Mouse (Mus musculus) ovary, postnatal 10 days (tissue): Measurements from ENCODE around the gene Samd11.

Experiments
- DNase-seq: peaks from one replicate; pipeline ENCODE4 v3.0.0; 2022; ENCODE audit warnings: low spot score

Samd11 gene

DNA sequence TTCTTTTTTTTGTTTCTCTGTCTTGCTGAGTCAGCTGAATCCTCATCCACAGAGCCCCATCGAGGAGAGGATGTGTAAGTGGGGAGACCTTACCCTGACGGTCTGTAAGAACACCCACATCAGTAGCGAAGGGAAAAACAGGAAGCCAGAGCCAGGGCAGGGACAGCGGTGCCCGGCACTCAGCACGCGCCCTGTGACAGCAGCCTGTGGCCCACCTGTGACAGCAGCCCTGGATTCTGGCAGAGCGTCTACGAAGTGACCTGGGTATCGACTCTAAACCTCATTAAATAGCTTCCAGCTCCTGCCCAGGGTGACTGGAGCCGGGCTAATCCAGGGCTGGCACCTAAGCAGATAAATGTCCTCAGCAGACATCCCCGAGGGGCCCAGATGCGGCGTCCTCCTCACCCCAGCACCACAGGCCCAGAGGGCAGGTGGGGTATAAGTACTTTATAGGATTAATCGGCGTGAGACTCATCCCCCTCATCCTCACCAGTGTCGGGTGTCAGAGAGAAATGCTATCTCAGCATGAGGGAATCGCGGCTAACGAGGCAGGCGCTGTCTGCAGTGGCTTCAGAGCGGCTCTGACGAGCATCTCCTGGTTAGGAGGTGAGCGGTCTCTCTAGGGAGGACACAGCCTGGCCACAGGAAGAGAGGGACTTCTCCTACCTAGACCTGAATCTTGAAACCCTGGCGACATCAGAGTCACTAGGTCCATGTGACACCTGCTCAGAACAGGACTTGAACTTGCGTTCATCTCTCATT, at the start of gene Samd11:
Samd11 (minus strand) TSS at position 580 of the 762 bp plus-strand sequence.
- no peak for DNase-seq

DNA sequence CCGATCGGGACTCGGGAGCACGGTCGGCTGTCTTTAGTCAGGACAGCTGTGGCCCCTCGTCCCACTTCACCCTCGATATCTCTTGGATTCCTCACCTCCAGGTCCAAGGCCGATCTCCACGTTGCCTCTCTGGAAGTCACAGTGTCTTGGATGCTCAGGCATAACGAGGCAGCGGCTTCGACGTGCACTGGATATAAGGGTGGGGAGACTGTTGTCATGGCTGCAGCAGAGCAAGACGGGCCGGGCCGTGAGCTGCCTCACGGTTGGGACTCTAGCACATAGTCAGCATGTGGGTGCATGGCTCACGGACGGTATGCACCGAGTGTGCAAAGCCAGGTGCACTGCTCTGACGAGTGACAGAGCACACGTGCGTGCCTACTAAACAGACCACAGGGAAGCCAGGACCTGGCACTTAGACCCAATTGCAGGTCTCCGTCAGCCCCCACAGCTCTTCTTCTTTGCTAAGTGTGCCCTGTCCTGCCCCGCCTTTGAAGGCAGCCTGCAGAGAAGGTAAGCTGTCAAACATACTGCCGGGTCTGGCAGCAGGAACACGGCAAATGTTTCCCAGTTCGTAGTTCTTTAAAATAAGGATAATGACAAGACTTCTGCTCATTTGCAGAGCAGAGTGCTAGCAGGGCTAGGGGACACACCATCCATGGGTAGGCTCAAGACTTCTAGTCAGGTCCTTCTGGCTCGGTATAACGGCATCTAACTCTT, 938 bp downstream of the Samd11 start:
- no peak for DNase-seq

DNA sequence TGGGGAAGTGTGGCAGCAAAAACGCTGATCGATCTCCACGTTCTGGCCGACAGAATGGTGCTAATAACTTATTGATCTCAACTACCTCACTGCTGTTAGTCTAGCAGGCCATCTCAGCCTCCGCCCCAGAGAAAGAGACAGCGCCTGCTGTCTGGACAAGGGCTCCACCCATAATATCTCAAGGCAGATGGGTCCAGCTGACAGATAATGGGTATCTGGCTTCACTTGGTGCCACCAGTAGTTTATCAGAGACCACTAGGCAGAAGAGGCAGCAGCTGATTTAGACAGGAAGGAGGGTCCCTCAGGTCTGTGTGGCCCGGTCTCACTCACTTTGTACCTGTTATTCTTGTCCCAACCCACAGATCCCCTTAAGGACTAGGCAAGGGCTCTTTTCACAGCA, 2.4 kb downstream of the Samd11 start:
- DNase-seq, result no peak

DNA sequence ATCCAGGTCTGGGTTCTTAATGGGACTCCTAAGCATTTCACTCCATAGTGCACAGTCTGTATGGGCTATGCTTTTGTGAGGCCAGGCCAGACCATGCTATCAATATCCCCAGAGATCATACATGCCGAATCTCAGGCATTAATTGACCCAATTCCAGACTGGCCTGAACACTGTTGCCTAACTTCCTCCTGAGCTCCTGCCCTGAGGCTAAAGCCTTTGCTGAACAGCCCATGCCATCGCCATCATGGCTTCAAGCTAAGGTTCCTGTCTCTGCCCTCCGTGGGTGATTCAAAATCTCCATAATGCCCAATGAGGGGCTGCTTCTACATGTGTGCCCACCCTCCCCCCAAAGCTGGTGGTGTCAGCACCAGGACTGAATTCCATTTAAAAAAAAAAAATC, 2.8 kb downstream of the Samd11 start:
- no peak for DNase-seq

DNA sequence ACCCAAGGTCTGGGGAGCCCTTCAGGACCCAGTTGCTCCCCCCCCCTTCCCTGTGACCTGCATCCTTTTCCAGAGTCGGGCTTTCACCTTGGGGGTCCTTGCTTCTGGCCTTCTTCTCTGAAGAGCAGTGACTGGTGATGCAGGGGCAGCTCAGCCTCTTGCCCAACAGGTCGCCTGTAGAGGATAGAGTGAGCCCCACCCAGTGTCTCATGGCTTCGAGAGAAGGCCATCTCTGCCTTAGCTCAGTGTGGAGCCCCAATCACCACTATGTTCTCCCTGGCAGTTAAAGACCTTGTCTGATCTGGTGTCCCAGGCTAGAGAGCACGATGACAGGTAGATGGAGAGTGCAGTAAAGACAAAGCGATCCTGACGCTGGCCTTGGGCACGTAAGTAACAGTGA, 3.3 kb downstream of the Samd11 start:
- DNase-seq, result no peak

DNA sequence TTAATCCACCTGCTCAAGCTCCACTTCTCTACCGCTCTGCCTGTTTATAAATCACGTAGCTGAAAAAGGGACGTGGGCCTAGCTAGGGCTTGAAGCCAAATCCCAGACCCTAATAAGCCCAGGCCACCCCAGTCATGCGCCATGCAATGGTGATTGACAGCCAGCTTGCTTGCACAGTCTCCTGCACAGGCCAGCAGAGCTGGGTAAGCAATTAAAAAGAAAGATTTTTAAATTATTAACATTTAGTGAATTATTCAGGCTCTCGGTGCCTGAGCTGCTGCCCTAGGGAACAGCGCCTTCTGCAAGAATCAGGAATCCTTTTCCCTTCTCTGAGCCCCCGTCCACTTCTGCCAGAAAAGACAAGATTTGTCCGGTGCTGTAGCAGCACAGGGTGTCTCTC, 4.4 kb downstream of the Samd11 start:
- no peak for DNase-seq

DNA sequence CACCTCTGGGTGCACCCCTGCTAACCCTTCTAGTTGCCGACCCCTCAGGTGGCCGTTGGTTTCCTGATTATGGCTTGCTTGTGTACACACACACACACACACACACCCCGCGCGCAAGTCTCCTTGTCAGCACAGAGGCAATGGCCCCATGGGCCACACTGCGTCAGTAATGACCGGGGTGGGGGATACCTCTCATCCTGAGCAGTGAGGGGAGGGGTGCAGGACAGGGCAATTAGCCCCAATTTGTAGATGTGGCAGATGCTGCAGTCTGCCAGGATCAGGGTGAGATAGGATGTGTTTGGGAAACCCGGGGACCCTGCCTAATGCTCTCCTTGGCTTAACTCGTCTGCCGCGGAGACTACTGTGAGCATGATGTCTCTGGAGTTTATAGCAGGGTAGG, 5.9 kb downstream of the Samd11 start:
- DNase-seq, result no peak

DNA sequence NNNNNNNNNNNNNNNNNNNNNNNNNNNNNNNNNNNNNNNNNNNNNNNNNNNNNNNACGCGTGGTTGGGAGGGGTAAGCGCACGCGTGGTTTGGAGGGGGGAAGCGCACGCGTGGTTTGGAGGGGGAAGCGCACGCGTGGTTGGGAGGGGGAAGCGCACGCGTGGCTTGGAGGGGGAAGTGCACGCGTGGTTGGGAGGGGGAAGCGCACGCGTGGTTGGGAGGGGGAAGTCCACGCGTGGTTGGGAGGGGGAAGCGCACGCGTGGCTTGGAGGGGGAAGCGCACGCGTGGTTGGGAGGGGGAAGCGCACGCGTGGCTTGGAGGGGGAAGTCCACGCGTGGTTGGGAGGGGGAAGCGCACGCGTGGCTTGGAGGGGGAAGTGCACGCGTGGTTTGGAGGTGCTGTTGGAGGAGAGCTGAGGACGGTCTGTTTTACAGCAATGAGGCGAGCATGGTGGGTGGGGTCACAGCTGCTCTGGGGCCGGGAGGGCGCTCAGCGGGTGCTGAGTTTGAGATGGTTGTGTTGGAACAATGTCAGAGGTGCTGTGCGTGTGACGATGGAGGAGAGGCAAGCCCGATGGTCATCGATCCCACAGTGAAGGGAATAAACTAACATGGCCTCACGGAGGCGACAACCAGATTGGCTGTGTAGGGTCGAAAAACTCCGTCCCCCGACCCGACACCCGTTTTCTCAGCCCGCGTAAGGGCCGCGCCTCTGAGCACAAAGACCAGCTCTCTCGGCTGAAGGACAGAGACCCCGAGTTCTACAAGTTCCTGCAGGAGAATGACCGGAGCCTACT, 18.6 kb downstream of the Samd11 start:
- no peak for DNase-seq

DNA sequence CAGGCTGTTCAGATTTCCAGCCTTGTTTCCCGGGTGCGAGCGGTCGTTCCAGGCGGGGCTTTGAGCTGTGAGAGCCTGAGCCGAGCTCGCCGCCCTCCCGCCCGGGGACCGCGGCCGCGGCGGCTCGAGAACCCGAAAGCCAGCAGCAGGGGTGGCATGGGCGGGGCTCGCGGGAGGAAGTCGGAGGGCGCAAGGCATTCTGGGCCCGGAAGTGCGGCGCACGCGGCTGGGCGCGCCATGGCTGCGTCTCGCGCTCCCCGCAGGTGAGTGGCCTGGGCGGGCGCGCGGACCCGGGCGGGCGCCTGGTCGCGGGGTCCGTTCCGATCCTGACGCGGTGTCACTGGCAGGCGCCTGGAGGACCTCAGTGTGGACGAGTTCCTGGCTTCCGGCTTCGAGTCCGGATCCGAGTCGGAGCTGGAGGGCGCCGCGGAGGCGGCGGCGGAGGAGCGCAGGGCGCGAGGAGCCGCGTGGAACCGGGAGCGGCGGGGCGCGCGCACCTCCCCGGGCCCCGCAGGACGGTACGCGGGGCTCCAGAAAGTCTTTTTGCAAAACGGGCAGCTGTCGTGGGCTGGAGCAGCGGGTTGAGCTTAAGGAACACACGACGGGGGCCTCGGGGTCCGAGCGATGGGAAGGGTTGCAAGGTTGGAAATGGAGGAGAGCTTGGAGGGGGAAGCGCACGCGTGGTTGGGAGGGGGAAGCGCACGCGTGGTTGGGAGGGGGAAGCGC, 19.5 kb downstream of the Samd11 start, which contains the start of gene Noc2l:
Noc2l (plus strand) TSS at position 203 of the 726 bp plus-strand sequence.
- peak; percentile 66 for DNase-seq

DNA sequence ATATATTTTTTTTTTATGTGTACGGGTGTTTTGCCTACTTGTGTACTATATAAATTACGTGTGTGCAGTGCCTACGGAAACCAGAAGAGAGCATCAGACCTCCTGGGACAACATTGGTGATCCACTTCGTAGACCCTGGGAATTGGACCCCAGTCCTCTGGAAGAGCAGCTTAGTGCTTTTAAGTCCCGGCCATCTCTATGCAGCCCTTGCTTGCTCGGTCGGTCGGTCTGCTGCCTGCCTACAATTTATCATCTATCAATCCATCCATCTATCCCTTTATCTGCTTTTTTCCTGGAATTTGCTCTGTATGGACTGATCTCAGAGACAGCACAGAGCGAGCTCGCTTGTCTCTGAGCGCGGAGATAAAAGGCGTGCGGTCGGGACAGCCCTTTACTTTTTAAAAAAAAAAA, 20.1 kb downstream of the Samd11 start:
- no peak for DNase-seq

DNA sequence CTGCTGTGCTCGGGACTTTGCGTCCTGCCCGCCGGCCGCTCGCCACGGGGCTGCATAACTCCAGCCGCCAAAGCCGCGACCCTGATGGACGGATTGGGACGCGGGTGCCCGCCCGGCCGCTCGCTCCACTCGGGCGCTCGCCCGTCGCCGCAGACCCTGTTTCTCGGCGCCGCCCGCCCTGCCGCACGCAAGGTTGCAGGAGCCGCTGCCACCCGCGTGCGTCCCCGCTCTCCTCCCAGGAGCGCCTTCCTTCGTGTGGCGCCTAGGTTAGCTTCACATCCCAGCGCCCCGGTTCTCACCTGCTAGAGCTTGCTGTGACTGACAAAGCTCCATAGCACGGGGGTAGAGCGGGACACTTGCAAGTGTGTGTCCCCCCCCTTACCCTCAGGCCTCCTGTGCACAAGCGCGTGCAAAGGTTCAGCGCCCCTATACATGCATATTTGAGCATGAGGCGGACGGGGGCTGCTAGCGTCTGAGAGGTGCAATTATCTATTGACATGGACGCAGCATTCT, 20.7 kb downstream of the Samd11 start, which contains the start of gene Plekhn1:
Plekhn1 (minus strand) TSS at position 157 of the 513 bp plus-strand sequence.
- peak; percentile 40 for DNase-seq

DNA sequence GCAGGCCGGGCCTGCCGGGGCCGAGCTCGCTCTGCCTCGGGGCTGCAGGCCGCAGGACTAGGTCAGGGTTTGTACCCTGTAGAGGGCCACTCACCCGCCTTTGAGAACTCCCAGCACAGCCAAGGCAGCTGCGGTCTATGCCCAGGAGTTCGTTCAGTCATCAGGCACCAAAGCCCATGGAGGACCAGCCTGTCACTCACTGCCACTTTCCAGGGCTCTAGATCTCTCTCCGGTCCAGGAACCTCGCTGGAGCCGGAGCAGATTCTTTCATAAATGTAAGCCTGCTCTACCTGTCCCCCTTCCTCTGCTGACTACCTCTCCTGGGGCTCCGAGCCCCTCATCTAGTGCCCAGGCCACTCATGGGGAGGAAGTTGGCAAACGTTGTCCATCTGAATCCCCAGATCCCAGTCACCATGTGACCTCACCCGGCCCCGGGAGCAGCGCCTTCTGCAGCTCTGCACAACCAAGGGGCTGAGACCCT, 21.4 kb downstream of the Samd11 start:
- no peak for DNase-seq

DNA sequence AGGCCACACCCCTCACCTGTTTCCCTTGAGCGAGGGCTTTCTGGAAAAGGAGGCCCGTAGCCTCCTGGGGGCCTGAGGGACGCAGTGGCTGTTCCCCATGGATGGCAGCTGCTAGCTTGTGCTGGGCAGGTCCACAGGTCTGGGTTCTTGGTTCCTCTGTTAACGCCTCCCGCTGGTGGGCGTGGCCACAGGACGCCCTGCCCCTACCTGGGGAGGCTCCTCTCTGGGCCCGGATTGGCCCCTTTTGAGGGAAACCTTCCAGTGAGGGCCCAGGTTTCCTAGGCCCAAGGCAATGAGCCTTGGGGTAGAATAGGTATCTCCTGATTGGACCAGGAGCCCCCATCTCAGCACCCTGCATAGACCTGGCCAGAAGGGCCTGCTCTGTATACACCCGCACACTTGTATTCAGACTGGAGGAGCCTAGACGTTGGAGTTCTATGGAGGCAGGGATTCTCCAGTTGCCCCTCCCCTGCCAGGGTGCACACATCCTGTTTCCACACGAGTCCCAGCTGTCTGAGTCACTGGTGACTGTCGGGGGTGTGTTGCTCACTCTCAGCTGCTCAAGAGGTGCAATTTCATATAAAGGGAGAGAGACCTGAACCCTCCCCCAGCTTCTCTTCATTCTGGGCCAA, 26.9 kb downstream of the Samd11 start:
- DNase-seq, result no peak

DNA sequence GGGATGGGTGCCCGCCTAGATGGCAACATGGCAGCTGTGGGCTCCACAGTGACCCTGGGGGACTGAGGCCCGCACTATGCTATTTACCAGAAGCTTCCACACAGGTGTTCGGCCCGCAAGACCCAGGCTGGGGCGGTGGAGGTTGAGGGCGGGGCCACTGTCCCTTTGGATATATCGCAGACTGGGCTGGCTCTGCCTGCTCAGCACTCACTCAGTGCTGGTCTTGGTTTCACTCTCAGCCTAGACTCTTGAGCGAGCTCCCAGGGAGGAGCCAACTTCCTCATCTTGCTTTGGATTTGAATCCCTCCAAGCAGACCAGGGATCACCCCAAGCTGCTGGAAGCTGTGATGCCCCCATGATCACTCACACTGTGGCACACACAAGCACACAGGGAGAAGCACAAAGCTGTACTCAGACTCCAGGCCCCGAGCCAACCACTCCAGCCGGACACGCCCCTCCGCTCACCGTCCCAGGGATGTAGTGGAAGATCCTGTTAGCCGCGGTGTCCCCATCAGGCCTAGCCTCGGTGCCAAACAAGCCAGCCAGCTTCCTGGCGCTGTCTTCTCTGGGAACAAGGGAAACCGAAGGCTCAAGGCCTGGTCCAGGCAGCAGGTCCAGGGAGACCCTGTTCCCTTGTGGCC, 27.6 kb downstream of the Samd11 start:
- no peak for DNase-seq

DNA sequence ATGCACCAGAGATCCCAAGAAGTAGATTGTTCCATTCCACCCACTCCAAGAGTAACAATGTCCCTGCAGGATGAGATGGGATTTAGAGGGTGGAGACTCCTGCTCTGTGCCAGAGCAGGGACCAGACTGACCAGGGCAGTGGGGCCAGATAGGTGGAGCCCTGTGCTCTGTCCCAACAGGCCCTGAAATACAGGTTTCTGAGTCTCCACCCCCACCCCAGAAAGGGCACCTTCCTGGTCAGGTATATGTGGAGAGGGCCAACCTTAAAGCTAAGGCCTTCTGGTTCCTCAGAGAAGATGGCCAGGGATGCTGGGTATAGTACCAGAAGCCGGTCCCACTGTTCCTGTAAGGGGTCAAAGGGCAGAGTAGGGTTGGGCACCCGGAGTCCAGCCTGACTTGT, 31.2 kb downstream of the Samd11 start:
- no peak for DNase-seq

DNA sequence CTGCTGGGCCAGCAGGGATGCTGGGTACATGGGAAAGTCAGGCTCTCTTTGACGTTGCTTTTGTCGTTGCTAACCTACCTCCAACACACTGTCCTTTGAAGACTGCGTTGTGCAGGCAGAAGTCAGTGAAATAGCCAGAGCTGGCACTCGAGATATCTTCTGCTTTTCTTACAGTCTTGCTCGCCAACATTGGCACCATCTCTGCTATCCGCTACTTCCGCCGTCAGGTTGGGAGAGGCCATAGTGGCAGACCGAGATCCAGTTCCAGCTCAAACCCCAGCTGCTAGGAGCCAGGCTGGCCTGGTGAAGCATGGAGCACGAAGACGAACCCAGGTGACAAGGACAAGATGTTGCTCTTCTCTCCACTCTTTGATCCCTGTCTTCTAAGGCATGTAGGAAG, 35.5 kb downstream of the Samd11 start:
- no peak for DNase-seq

DNA sequence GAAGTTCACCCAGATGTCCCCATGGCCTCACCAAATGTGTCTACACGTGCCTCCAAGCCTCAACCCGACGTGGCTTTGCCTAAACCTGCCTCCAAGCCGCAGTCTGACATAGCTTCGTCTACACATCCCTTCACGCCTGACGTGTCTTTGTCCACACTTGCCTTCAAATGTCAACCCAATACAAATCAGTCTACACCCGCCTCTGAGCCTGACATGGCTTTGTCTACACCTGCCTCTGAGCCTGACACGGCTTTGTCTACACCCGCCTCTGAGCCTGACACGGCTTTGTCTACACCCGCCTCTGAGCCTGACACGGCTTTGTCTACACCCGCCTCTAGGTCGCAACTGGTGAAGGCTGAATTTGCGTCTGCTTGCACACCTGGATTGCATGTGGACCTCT, 37.6 kb downstream of the Samd11 start:
- no peak for DNase-seq

DNA sequence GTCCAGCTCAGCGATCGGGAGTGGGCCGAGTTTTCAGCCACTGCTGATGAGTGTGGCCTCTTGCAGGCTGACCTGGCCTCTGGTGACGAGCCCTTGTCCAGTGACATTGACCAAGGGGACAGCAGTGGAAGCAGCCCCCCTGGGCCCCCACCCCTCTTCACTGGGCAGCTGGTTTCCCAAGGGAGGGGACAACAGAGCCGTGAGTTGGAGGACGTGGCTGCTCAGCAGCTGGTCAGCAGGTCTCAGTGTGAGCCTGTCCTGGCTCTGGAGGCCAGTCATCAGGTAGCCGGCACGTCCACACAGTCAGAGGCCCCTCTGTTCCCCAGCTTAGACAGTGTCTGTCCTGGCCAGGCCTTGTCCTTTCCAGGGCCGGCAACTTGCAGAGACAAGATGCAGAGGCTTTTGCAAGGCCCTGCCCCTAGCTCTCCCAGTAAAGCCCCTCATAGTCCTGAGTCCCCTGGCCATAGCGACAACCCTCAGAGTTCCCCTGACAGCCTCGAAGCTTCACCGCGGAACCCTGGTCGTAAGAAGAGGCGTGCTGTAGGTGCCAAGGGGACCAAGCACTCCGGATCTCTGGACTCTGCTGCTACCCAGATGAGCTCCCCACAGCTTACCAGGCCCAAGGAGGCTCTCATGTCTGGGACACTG, 38.3 kb downstream of the Samd11 start:
- DNase-seq, result no peak

DNA sequence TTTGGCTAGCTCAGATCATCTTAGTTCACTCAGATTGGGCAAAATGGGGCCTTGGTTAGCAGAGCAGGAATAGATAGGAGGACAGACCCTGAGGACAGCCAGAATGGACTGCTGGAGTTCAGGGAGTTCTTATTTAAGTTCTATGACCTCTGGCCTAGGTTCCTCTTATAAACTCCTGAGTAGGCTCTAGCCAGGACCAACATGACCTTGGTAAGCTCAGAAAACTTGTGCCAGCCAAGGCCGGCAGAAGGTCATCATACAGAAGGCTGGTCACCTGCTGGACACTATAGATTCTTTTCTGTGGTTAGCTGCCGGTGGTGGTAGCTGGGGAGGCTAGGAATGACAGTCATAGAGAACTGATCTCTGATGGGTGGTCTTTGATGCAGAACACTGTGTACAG, 39.3 kb downstream of the Samd11 start:
- no peak for DNase-seq

DNA sequence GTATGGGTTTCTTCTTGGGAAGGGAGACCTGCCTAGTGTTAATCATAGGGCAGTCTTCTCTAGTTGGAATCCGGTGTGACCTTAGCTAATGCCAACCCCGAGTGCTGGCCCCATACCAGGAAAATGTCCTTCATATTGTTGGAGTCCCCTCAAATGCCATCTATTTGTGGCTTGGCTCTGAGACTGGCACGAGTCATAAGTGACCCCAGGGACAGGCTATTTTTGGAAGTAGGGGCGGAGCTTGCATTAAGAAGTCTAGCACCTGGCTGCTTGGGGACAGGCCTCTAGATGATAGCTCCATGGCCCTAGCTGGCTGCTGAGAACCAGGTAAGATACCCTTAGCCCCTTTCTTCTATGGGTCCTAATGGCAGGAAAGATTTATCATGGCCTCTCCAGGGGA, 39.8 kb downstream of the Samd11 start, which contains the start of gene Perm1:
Perm1 (plus strand) TSS at position 220 of the 400 bp plus-strand sequence.
- DNase-seq, result no peak
